Mouse (Mus musculus): Measurements from ENCODE around the gene Ndufa6.

GRCm38 (mm10) chr15:82325382-82325781, 28.7 kb downstream of the Ndufa6 start:
- no peak for TF ChIP-seq MAFK (IDR thresholded peaks at IDR 0.05; ENCODE audit: insufficient read depth, low read depth, low read length)
- TF ChIP-seq ZC3H11A (IDR thresholded peaks at IDR 0.05; ENCODE audit: borderline replicate concordance, low read depth, low read length): no peak
- no peak for TF ChIP-seq ZNF384 (IDR thresholded peaks at IDR 0.05; ENCODE audit: low read depth, low read length)
- TF ChIP-seq HCFC1 (IDR thresholded peaks at IDR 0.05; ENCODE audit: borderline replicate concordance, insufficient read depth, low read length): no peak
